In the genomic region with DNA sequence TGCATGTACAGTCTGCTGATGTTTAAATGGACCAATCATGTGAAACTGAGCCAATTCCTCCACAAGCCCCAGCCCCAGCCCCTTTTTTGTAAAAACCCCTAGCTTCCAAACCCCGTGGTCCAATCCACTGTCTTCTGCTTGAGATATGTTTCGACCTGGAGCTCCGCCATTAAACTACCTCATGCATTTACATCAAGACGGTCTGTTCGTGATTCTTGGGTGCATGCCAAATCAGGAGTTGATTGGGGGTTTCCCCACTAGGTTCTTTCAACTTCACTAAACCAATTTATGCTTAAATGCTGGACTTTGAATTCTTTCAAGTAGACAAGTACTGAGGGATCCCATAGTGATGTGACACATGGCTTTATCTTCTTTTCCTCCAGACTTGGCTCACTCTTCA, we compare ENCODE assay signal across 36 mouse cellular contexts.
"Had no signal": no experiment of that assay in that cellular context is flagged by ENCODE, and none has a peak within 500 bp of the region (broad histone marks: within the 10 kb centered on the region; RNA-seq: fewer than 3 reads in every experiment).

No protein-coding gene starts in this region.

- H3K36me3 ChIP-seq: heart, embryonic 10.5 days; heart, embryonic 12.5 days; heart, embryonic 13.5 days; heart, embryonic 15.5 days; hindbrain, embryonic 10.5 days; hindbrain, embryonic 12.5 days; hindbrain, embryonic 13.5 days; hindbrain, embryonic 15.5 days; intestine, embryonic 15.5 days; kidney, embryonic 15.5 days had no signal

- DNase-seq: heart, postnatal 10 days; heart, postnatal 14 days; heart, postnatal 36 days; heart, postnatal 4 days; kidney, adult 11 months; kidney, adult 18-20 months; kidney, adult 2 months; kidney, adult 8-10 months; kidney, adult 9 months; kidney, postnatal 10 days; kidney, postnatal 14 days; kidney, postnatal 25 days; kidney, postnatal 36 days; kidney, postnatal 4 days; layer of hippocampus, adult 9-11 months; layer of hippocampus, postnatal 36 days had no signal

- H3K4me3 ChIP-seq: heart, embryonic 10.5 days; heart, embryonic 12.5 days; heart, embryonic 13.5 days; heart, embryonic 15.5 days; hindbrain, embryonic 10.5 days; hindbrain, embryonic 12.5 days; hindbrain, embryonic 13.5 days; hindbrain, embryonic 15.5 days; intestine, embryonic 15.5 days; kidney, embryonic 15.5 days; layer of hippocampus, adult 2 months; left cerebral cortex, adult 2 months had no signal

- H3K27ac ChIP-seq: heart, embryonic 10.5 days; heart, embryonic 13.5 days; heart, embryonic 15.5 days; hindbrain, embryonic 10.5 days; hindbrain, embryonic 12.5 days; hindbrain, embryonic 13.5 days; hindbrain, embryonic 14.5 days; hindbrain, embryonic 15.5 days; hindbrain, postnatal 0 days; intestine, embryonic 15.5 days; kidney, embryonic 15.5 days; kidney, postnatal 0 days; layer of hippocampus, adult 2 months; left cerebral cortex, adult 2 months had no signal

- H3K4me2 ChIP-seq: heart, embryonic 11.5 days; heart, embryonic 12.5 days; heart, embryonic 13.5 days; heart, embryonic 15.5 days; hindbrain, embryonic 12.5 days; hindbrain, embryonic 13.5 days; hindbrain, embryonic 14.5 days; hindbrain, embryonic 15.5 days; intestine, embryonic 15.5 days; kidney, embryonic 15.5 days had no signal

- H3K9ac ChIP-seq: heart, embryonic 12.5 days; heart, embryonic 13.5 days; heart, embryonic 15.5 days; hindbrain, embryonic 12.5 days; hindbrain, embryonic 13.5 days; hindbrain, embryonic 14.5 days; hindbrain, embryonic 15.5 days; intestine, embryonic 15.5 days; kidney, embryonic 15.5 days had no signal

- H3K27me3 ChIP-seq: heart, embryonic 13.5 days; heart, embryonic 15.5 days; hindbrain, embryonic 12.5 days; hindbrain, embryonic 13.5 days; hindbrain, embryonic 15.5 days; intestine, embryonic 15.5 days; kidney, embryonic 15.5 days had no signal

- ATAC-seq: hindbrain, embryonic 16.5 days; hindbrain, postnatal 0 days; inflammation-experienced regulatory T-cells, adult 6 months; intestine, embryonic 15.5 days; intestine, embryonic 16.5 days; intestine, postnatal 0 days had no signal

- H3K9me3 ChIP-seq: heart, embryonic 10.5 days; heart, embryonic 13.5 days; heart, embryonic 15.5 days; hindbrain, embryonic 10.5 days; hindbrain, embryonic 12.5 days; hindbrain, embryonic 13.5 days; hindbrain, embryonic 15.5 days; intestine, embryonic 15.5 days; kidney, embryonic 15.5 days had no signal
